Mouse (Mus musculus) G1E (cell line): ENCODE measurements around the gene Akap13.
"Not testable (repeated sequence)": the region's sequence is repeated elsewhere in the genome, so short reads cannot be mapped to it uniquely, and the experiment has no call there.

Source experiments
- CTCF ChIP-seq: IDR thresholded peaks from 2 replicates; pipeline ENCODE4 v1.5.1; 2012; ENCODE audit warnings: low read depth, low read length, inconsistent platforms, mixed read lengths
- POLR2AphosphoS5 ChIP-seq: IDR thresholded peaks from 2 replicates; pipeline ENCODE4 v1.6.1; 2012; ENCODE audit warnings: low read depth, low read length, inconsistent platforms; ENCODE audit not compliant: insufficient replicate concordance
- TAL1 ChIP-seq: conservative IDR thresholded peaks from 2 replicates; pipeline ENCODE4 v1.6.1; 2012; ENCODE audit warnings: low read depth, low read length, inconsistent platforms, mixed read lengths

GRCm38 (mm10) chr7:75762225-75762624 is 306.9 kb downstream of the Akap13 start:
- not testable (repeated sequence) for TF ChIP-seq CTCF, POLR2AphosphoS5, TAL1
